Mouse (Mus musculus): ENCODE results near the gene Ttll3.

Gene Ttll3

GRCm38 (mm10) chr6:113419199-113419587 is 30.1 kb downstream of the Ttll3 start, which contains the start of gene Rpusd3:
Gene Rpusd3, minus strand, starts transcription at chr6:113419340.
- DNase-seq (ENCODE audit: low read depth, low spot score), result peak; percentile 97

DNA sequence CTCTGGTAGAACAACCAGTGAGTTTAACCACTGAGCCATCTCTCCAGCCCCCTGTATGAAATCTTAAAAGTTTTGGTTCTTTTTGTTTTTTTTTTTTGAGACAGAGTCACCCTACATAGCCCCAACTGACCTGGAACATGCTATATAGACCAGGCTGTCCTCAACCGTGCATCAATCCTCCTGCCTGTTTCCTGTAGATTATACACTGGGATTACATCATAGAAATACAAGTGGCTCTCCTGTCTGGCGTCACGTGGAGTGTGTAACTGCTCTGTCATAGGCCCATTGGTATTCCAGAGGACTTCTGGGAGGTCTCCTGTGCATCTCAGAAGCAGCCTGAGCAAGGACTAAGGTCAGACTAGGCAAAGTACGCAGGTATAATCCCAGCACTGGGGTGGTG is 33.9 kb downstream of the Ttll3 start:
- DNase-seq (ENCODE audit: low read depth, low spot score), result no peak

- no peak for DNase-seq (ENCODE audit: low read depth, low spot score)
Measured at GRCm38 (mm10) chr6:113424187-113424586, 35.1 kb downstream of the Ttll3 start.

DNA sequence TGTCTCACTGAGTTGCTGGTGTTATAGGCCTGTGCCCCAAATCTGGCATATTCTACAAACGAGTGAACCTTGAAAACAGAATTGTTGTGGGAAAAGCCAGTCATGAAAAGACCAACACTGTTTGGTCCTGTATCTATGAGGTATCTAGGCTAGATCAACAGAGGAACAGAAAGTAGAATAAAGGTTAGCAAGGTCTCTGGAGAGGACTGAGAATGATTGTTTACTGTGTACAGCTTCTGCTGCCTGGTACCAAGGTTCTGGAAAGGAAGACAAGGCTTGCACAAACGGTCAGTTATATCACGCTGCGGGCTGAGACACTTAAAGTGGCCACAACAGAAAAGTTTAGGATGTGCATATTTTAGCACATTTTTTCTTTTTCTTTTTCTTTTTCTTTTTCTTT is 37.6 kb downstream of the Ttll3 start:
- no peak for DNase-seq (ENCODE audit: low read depth, low spot score)

DNA sequence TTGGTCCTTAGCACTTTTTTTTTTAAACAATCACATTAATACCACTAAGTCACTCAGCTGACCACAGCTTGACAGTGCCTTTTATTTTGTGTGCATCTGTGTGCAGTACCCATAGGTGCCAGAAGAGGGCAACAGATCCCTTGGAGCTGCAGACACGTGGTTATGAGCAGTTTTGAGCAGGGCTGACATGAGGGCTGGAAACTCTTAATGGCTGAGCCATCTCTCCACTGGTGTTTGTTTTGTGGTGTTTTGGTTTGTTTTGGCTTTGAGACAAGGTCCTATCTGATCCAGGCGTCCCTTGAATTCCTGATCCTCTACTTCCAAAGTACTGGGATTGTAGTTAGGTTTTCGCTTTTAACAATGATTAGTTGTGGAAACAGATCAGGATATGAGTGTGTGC is 38.3 kb downstream of the Ttll3 start:
- DNase-seq (ENCODE audit: low read depth, low spot score), result peak; percentile 55

DNA sequence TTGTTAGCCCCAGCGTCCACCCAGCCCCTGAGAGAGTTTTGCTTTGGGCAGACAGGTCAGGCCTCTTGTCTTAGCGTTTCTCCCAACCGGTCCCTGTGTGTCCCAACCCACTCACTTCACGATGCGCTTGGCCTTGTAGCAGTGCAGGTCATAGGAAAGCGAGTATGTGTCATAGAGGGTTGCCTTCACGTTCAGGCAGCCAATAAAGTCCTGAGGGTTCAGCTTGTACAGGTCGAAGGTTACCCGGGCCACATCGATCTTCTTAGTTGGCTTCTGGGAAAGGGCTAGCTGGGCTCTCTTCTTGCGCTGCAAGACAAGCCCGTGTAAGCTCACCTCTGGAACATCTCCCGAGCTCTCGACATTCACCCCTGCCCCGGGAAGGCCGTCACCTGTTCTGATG is 38.9 kb downstream of the Ttll3 start:
- DNase-seq (ENCODE audit: low read depth, low spot score), result no peak

DNA sequence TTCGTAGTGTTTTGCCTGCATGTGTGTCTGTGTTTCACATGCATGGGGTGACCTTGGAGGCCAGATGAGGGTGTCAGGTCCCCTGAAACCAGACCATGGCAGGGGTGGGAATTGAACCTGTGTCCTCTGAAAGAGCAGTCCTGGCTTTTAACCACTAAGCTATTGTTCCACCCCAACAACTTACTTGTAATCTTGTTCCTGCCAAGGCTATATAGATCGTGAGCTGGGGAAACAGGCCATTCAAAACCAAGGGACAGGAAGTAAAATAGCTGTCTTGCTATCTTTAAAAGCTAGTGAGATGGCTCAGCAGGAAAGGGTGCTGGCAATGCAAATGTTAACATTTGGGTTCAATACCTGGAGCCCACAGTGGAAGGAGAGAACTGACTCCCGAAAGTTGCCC is 40.9 kb downstream of the Ttll3 start:
- no peak for DNase-seq (ENCODE audit: low read depth, low spot score)

GRCm38 (mm10) chr6:113430846-113431245 is 41.8 kb downstream of the Ttll3 start:
- no peak for DNase-seq (ENCODE audit: low read depth, low spot score)

DNA sequence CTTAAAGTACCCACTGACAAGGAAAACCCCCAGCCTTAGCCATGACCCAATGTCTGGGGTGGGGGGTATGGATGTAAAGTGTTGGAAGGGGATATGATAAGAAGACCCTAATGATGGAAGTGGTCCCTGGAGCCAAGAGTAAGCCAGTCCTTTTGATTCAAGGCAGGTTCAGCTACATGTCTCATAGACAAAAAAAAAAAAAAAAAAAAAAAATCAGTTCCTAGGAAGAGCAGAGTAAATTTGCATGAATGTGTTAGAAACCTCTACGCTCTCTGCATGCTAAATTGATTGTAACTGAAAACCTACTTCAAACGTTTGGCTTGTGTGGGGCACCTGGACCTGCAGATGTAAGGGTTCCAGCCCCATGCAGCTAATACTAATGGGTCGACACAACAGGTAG is 42.7 kb downstream of the Ttll3 start:
- DNase-seq (ENCODE audit: low read depth, low spot score), result no peak

DNA sequence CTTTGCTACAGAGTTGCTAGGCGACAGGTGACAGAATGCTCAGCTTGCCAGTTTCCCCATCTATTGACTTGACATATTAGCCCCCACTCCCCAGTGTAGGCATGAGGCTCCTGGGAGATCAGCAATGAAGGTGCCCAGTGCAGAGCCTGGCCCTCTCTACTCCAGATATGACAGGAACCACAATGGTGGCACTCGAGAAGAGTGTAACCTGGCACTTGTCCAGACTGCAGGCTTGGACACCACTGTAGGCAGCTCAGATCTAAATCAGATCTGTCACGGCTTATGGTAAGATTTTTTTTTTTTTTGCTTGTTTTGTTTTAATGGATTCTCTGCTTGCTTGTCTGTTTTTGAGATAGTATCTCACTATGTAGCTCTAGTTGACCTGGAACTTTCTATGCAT is 44.6 kb downstream of the Ttll3 start:
- DNase-seq (ENCODE audit: low read depth, low spot score), result no peak

DNA sequence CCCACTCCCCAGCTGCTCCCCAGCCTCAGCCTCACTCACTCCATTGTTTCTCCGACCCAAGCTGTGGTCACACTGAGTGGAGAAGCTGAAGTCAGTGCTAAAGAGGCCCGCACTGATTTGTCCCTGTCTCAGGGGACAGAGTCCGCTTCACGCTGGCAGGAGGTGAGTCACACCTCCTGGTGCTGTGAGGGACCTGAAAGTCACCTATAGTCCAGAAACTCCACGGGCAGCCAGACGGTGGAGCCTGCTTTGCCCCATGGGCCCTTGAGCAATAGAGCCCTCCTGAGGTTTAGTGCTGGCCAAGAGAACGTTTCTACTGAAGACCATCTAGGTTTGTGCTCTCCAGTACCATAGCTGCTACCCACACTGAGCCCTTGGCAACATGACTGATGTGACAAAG is 45.6 kb downstream of the Ttll3 start:
- no peak for DNase-seq (ENCODE audit: low read depth, low spot score)

DNA sequence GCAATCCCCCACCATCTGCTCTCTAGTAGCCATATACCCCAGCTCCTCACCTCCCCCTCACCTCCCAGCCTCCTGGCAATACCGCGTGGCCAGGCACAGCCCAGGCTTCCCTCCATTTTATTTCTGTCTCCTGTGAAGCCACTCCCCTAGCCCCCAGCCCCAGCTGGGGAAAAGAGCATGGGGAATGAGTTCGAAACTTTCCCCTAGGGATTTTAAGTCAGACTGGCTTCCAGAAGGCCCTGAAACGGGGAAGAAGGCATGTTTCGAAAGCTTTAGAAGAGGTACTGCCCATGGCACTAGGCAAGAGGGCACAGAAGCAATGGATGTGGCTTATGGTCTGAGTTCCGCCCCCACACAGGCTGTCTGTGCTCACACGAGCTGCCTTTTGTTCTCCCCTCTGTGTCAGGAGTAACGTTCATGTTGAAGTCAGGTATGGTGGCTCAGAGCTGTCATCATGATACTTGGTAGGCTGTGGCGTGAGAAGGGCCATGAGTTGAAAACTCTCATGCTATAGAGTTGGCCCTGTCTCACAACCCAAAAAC is 46.7 kb downstream of the Ttll3 start, which contains the start of gene Cidec:
Gene Cidec, minus strand, starts transcription at position 97 of the 542 bp plus-strand sequence.
- no peak for DNase-seq (ENCODE audit: low read depth, low spot score)

GRCm38 (mm10) chr6:113437135-113437534 is 48.1 kb downstream of the Ttll3 start:
- no peak for DNase-seq (ENCODE audit: low read depth, low spot score)

DNA sequence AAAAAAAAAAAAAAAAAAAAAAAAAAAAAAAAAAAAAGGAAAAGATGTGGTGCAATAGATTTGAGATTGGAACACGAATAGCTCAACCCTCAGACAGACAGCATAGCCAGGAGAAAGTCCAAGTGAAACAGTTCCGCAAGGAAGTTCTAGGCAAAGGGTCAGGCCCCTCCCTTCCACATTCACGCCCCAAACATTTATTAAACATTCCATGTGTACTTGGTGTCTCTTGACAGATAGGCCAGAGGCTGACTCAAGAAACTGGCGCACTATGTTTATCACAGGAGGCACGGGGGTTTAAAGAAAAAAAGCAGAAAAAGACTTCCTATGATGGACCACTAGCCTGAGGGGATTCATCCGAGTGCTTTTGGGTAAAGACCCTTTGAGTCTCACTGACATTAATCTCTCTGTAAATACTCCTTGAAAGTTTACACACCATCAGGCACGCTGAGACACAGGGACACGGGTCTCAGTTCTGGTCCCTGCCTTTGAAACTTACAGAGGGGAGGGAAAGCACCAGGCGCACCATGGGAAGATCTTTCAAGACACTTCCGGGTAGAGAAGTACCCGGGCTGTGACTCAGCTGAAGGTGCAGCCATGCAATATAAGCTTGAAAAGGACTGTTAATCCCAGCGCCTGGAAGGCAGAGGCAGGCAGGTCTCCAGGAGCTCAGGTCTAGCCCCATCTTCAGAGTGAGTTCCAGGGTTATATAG is 49.8 kb downstream of the Ttll3 start:
- no peak for DNase-seq (ENCODE audit: low read depth, low spot score)

- no peak for DNase-seq (ENCODE audit: low read depth, low spot score)
Measured at GRCm38 (mm10) chr6:113440686-113441085, 51.6 kb downstream of the Ttll3 start.

DNA sequence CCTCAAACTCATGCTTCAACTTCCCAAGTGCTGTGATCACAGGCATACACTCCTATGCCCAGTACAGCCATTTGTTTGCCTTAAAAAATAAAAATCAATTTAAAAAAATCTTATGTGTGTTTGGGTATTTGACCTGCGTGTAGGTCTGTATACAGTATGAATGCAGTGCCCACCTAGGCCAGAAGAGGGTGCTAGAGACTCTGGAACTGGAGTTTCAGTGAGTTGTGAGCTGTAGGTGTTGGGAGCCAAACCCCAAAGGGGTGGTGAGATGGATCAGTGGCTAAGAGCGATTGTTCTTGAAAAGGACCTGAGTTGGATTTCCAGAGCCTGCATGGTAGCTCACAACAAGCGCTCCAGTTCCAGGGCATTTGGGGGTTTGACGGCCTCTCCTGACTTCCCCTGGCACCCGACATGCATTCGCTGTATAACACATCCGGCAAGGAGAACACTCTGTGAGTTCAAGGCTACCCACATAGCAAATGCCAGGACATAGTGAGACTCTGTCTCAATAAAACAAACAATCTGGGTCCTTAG is 52.2 kb downstream of the Ttll3 start:
- peak; percentile 82 for DNase-seq (ENCODE audit: low read depth, low spot score)

GRCm38 (mm10) chr6:113442087-113442441 is 53.0 kb downstream of the Ttll3 start:
- DNase-seq (ENCODE audit: low read depth, low spot score), result no peak

- peak; percentile 91 for DNase-seq (ENCODE audit: low read depth, low spot score)
Measured at GRCm38 (mm10) chr6:113442442-113443090, 53.5 kb downstream of the Ttll3 start, which contains the start of gene Jagn1. Gene Jagn1, plus strand, starts transcription at chr6:113442569.

GRCm38 (mm10) chr6:113443091-113443490 is 54.0 kb downstream of the Ttll3 start:
- peak; percentile 51 for DNase-seq (ENCODE audit: low read depth, low spot score)

DNA sequence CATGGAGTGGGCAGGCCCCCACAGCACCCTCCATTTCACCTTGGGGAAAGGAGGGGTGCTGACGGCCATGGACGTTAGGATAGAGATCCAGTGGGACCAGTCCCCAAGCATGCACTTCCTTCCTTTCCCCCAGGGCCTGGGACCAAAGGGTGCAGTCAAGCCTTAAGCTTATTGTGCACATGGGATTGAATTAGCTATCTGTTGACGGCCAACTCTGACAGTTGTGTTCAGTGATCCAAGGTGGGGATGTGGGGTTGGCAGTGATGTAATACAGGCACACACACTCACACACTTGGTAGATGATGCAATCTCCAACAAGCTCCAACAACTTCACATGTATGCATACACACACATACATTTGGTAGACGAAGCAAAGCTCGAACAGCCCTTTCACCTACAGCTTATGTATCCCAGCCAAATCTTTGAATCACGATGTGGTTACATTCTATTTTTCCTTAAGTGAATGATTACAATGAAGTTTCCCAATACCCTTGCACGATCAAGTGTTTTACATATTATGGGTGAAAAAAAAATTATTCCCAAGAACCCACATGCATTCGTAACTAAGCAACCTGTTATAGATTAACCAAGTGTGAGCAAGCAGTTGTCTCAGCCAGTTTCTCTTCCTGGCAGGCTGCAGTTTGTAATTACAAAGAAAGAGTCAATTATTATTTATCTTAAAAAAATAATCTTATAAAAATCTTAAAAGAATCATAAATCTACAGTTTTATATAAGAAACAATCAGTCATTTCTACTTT is 55.3 kb downstream of the Ttll3 start:
- no peak for DNase-seq (ENCODE audit: low read depth, low spot score)

GRCm38 (mm10) chr6:113447639-113448038 is 58.6 kb downstream of the Ttll3 start:
- no peak for DNase-seq (ENCODE audit: low read depth, low spot score)

DNA sequence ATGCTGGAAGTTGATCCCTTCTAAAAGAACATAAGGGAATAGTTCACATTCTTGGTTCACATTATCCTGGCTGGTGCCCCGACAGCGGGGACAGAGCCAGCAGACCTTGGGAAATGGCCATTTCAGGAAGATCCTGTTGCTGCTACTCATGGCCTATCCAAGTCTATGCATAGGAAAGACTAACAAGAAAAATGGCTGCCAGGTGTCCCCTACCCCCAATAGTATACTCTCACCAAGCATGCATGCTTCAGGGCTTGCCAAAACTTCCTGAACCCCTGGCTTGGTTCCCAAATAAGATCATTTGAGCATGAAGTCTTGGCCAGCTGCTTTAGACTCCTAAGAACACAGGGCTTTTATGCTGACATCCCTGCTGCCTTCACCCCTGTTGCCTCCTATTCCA is 62.8 kb downstream of the Ttll3 start:
- no peak for DNase-seq (ENCODE audit: low read depth, low spot score)

All from CD4-positive helper T cell, adult 2 months (primary cell).